Mouse (Mus musculus): Measurements from ENCODE around the gene Txndc11. TPM values are rescaled to one million over a fixed set of nuclear protein-coding genes. Genes with fewer than 3 reads are reported as not detected.
A peak's percentile ranks its signal among the peaks of the same experiment; 100 is the strongest.
"Not testable (repeated sequence)": the region's sequence is repeated elsewhere in the genome, so short reads cannot be mapped to it uniquely, and the experiment has no call there.

Gene Txndc11
- 10 to 100 TPM in 1 of 2 experiments, 1 to 10 TPM in 1; 8.9 to 10.1 TPM for total RNA-seq (2021)
- long read RNA-seq, experiment 1, partial matches to known transcripts = 2 of 86 reads
- long read RNA-seq, experiment 1, other reads (novel, unspliced or antisense) = 82 of 86 reads
- long read RNA-seq, experiment 2, transcript Txndc11-201 (12 exons, 3,095 nt) = major isoform, 5 of 56 reads
- long read RNA-seq, experiment 2, partial matches to known transcripts = 2 of 56 reads
- long read RNA-seq, experiment 2, other reads (novel, unspliced or antisense) = 49 of 56 reads

- DNase-seq = peak; percentile 99
These were observed at the start of gene Txndc11 for GRCm38 (mm10) chr16:11134348-11135344. Gene Txndc11 (minus strand): TSS chr16:11134650.

- DNase-seq = no peak
These were observed 43.0 kb upstream of the Txndc11 start for GRCm38 (mm10) chr16:11177404-11177803.

- no peak for DNase-seq
These were observed 42.4 kb upstream of the Txndc11 start for GRCm38 (mm10) chr16:11176884-11177244.

- peak; percentile 92 for DNase-seq
These were observed 41.9 kb upstream of the Txndc11 start, which contains the start of gene Zc3h7a for GRCm38 (mm10) chr16:11176208-11176883. Gene Zc3h7a (minus strand): TSS chr16:11176393.

- peak; percentile 65 for DNase-seq
These were observed 41.2 kb upstream of the Txndc11 start for GRCm38 (mm10) chr16:11175489-11176207.

GRCm38 (mm10) chr16:11175100-11175488 is 40.6 kb upstream of the Txndc11 start:
- no peak for DNase-seq

- DNase-seq = peak; percentile 8
These were observed 40.2 kb upstream of the Txndc11 start for GRCm38 (mm10) chr16:11174671-11175081.

GRCm38 (mm10) chr16:11171679-11172078 is 37.2 kb upstream of the Txndc11 start:
- DNase-seq = no peak

- no peak for DNase-seq
These were observed 32.0 kb upstream of the Txndc11 start for GRCm38 (mm10) chr16:11166431-11166830.

- DNase-seq = no peak
These were observed 30.3 kb upstream of the Txndc11 start for GRCm38 (mm10) chr16:11164695-11165255.

- DNase-seq = not testable (repeated sequence)
These were observed 23.3 kb upstream of the Txndc11 start for GRCm38 (mm10) chr16:11157721-11158120.

- DNase-seq = no peak
These were observed 20.1 kb upstream of the Txndc11 start for GRCm38 (mm10) chr16:11154500-11154899.

- peak; percentile 97 for DNase-seq
These were observed 9.4 kb upstream of the Txndc11 start for GRCm38 (mm10) chr16:11143706-11144483.

- no peak for DNase-seq
These were observed 738 bp downstream of the Txndc11 start for GRCm38 (mm10) chr16:11133476-11134347.

- no peak for DNase-seq
These were observed 1.6 kb downstream of the Txndc11 start for GRCm38 (mm10) chr16:11132839-11133238.

GRCm38 (mm10) chr16:11128301-11128700 is 6.1 kb downstream of the Txndc11 start:
- no peak for DNase-seq

- DNase-seq = no peak
These were observed 9.1 kb downstream of the Txndc11 start for GRCm38 (mm10) chr16:11125371-11125770.

GRCm38 (mm10) chr16:11124110-11124509 is 10.3 kb downstream of the Txndc11 start:
- DNase-seq = no peak

GRCm38 (mm10) chr16:11122625-11123024 is 11.8 kb downstream of the Txndc11 start:
- DNase-seq = no peak

Measured in gastrocnemius, postnatal 25 days (tissue).